Mouse (Mus musculus) erythroblast, embryonic 14.5 days (primary cell): ENCODE data around the gene Cuedc2. TPM values are rescaled to one million over a fixed set of nuclear protein-coding genes. Genes with fewer than 3 reads are reported as not detected.
A peak's percentile ranks its signal among the peaks of the same experiment; 100 is the strongest.

Experiments
- H3K27me3 ChIP-seq: 2 replicates; pipeline ENCODE4 v1.6.1; 2012; ENCODE audit warnings: inconsistent platforms; ENCODE audit not compliant: control insufficient read depth
- H3K36me3 ChIP-seq: 2 replicates; pipeline ENCODE4 v1.6.1; 2012; ENCODE audit warnings: mild to moderate bottlenecking, inconsistent platforms; ENCODE audit not compliant: control insufficient read depth
- H3K4me1 ChIP-seq: 2 replicates; pipeline ENCODE4 v1.6.1; 2012; ENCODE audit warnings: inconsistent platforms; ENCODE audit not compliant: control insufficient read depth
- H3K4me3 ChIP-seq: replicated peaks from 2 replicates; pipeline ENCODE3; 2012; ENCODE audit warnings: moderate library complexity, mild to moderate bottlenecking, inconsistent platforms
- H3K9me3 ChIP-seq: 2 replicates; pipeline ENCODE4 v1.6.1; 2012; ENCODE audit warnings: low read length, inconsistent platforms, mixed read lengths; ENCODE audit not compliant: control insufficient read depth
- GATA1 ChIP-seq: IDR thresholded peaks from 2 replicates; pipeline ENCODE4 v1.6.1; 2012; ENCODE audit warnings: low read length, inconsistent platforms, mixed read lengths
- TAL1 ChIP-seq: IDR thresholded peaks from 3 replicates; pipeline ENCODE4 v1.6.1; 2012; ENCODE audit warnings: low read length, inconsistent platforms, mixed read lengths
- polyA plus RNA-seq: library from polyadenylated mRNA; stranded (reverse); fragments of >175 nt; gene quantifications from 2 replicates; pipeline ENCODE4 v1.2.3, GENCODE M21; 2012

Gene Cuedc2
- polyA plus RNA-seq, 1 experiment, result 15.7 TPM

DNA sequence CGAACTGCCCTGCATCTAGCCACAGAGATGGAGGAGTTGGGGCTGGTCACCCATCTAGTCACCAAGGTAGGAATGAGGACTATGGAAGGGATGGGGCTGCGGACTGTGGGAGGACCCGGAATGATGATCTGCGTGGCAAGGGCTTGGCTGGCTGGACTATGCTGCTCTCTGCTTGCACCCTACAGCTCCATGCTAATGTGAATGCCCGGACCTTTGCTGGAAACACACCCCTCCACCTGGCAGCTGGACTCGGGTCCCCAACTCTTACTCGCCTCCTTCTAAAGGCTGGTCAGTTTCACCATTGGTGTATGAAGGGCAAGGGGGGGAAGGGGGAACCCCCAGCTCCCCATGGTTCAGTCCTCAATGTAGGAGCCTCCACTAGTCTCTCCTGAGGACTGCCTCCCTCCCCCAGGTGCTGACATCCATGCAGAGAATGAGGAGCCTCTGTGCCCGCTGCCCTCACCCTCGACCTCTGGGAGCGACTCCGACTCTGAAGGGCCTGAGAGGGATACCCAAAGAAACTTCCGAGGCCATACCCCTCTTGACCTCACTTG, 28.1 kb downstream of the Cuedc2 start:
- Histone ChIP-seq H3K27me3 (peaks cover 6% of the 10 kb centered on the region; the same call in 1 of the 2 replicates), H3K9me3 (no peaks in the 10 kb centered on the region), H3K36me3 (peaks cover 72% of the 10 kb centered on the region), H3K4me1 (peaks cover 91% of the 10 kb centered on the region), H3K4me3 (no peak overlapping the region)
- no peak for TF ChIP-seq TAL1
- TF ChIP-seq GATA1, result no peak

DNA sequence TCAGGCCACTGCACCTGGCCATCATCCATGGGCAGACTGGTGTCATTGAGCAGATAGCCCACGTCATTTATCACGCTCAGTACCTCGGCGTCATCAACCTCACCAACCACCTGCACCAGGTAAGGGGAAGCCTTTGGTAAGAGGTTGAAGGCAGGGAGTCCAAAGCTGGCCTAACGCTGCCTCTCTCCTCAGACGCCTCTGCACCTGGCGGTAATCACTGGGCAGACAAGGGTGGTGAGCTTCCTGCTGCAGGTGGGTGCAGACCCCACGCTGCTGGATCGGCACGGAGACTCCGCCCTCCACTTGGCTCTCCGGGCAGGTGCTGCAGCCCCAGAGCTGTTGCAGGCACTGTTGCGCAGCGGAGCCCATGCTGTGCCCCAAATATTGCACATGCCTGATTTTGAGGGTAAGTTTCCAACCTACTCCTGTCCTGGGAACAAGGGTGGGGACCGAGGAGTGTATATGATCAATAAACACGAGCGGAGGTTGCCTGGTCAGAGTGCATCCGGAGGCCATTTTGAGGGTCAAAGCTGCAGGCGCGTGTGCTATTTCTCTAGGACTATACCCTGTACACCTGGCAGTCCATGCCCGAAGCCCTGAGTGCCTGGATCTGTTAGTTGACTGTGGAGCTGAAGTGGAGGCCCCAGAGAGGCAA, 28.7 kb downstream of the Cuedc2 start:
- Histone ChIP-seq H3K4me3 (no peak overlapping the region), H3K36me3 (peaks cover 72% of the 10 kb centered on the region), H3K27me3 (peaks cover 4% of the 10 kb centered on the region; the same call in 1 of the 2 replicates), H3K9me3 (no peaks in the 10 kb centered on the region), H3K4me1 (peaks cover 91% of the 10 kb centered on the region)
- TF ChIP-seq TAL1 (no peak), GATA1 (no peak)

DNA sequence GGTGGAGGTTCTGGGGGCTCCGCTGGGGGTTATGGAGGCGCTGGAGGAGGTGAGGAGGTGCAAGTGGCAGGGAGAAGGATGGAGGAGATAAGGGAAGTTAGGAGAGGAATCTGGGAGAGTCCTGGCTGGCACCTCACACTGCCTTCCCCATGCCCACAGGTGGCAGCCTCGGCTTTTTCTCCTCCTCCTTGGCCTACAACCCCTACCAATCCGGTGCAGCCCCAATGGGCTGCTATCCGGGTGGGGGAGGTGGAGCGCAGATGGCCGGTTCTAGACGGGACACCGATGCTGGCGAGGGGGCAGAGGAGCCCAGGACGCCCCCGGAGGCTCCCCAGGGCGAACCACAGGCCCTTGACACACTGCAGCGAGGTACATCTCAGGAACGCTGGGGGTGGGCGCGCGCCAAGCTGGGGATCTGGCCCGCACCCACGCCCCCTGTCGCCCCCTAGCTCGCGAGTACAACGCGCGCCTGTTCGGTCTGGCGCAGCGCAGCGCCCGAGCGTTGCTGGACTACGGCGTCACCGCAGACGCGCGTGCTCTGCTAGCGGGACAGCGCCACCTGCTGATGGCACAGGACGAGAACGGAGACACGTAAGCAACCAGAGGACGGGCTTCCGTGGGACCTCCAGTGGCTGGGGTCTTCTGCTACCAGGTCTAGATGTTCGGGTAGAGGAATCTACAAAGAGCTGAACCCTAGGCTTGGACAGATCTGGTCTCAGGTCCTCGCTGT, 29.6 kb downstream of the Cuedc2 start:
- peaks cover 91% of the 10 kb centered on the region for H3K4me1 ChIP-seq
- peaks cover 72% of the 10 kb centered on the region for H3K36me3 ChIP-seq
- no peaks in the 10 kb centered on the region for H3K9me3 ChIP-seq
- H3K27me3 ChIP-seq, result no peaks in the 10 kb centered on the region; the same call in 1 of the 2 replicates
- H3K4me3 ChIP-seq, result peak overlapping the region; percentile 61
- TF ChIP-seq TAL1 (no peak), GATA1 (no peak)

DNA sequence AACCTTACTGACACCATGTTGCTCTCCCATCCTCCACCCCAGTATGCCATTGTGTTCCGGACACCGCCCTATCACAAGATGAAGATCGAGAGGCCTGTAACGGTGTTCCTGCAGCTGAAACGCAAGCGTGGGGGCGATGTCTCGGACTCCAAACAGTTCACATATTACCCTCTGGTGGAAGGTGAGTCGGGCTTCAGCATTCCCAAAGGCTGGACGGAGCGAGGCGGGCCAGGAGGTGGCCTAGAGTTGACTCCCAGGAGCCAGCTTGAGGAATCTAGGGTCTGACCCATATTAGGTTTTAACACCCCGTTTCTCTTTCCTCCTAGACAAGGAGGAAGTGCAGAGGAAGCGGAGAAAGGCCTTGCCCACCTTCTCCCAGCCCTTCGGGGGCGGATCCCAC, 30.2 kb downstream of the Cuedc2 start:
- TF ChIP-seq TAL1 (no peak), GATA1 (no peak)
- H3K4me3 ChIP-seq, result no peak overlapping the region
- no peaks in the 10 kb centered on the region for H3K9me3 ChIP-seq
- peaks cover 67% of the 10 kb centered on the region for H3K36me3 ChIP-seq
- H3K27me3 ChIP-seq, result no peaks in the 10 kb centered on the region
- H3K4me1 ChIP-seq, result peaks cover 91% of the 10 kb centered on the region

DNA sequence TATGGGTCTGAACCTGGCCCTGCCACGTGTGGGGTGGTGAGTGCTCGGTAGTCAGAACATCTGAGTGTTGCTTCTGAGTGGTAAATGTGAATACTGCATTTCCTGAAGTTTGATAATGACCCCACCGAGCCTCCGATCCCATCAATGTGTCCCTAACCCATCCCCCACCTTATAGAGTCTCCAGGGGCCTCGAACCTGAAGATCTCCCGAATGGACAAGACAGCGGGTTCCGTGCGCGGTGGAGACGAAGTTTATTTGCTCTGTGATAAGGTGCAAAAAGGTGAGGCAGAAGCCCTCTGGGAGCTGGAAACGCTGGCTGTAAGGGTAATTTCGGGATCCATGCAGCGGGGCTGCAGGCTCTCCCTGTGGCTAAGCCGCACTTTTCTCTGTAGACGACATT, 30.7 kb downstream of the Cuedc2 start:
- TF ChIP-seq GATA1 (no peak), TAL1 (no peak)
- no peak overlapping the region for H3K4me3 ChIP-seq
- H3K9me3 ChIP-seq, result no peaks in the 10 kb centered on the region
- H3K27me3 ChIP-seq, result no peaks in the 10 kb centered on the region
- H3K36me3 ChIP-seq, result peaks cover 62% of the 10 kb centered on the region
- peaks cover 85% of the 10 kb centered on the region for H3K4me1 ChIP-seq

DNA sequence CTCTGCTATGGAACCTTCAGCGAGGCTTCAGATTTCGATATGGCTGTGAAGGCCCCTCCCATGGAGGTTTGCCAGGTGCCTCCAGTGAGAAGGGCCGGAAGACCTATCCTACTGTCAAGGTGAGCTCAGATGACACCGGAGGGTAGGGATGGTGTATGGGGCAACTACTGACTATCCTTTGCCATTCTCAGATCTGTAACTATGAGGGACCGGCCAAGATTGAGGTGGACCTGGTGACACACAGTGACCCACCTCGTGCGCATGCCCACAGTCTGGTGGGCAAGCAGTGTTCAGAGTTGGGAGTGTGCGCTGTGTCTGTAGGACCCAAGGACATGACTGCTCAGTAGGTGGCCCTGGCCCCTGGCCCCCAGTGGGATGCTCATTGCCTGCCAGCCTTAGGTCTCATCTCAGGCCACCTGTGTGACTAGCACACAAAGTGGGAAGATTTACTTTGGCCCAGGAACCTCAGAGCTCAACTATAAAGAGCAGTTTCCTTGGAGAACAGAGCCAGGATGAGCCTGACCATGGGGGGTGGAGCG, 31.7 kb downstream of the Cuedc2 start:
- Histone ChIP-seq H3K4me3 (peak overlapping the region; percentile 93), H3K27me3 (peaks cover 4% of the 10 kb centered on the region; the same call in 1 of the 2 replicates), H3K9me3 (no peaks in the 10 kb centered on the region), H3K4me1 (peaks cover 77% of the 10 kb centered on the region), H3K36me3 (peaks cover 52% of the 10 kb centered on the region)
- TF ChIP-seq TAL1 (no peak), GATA1 (no peak)

DNA sequence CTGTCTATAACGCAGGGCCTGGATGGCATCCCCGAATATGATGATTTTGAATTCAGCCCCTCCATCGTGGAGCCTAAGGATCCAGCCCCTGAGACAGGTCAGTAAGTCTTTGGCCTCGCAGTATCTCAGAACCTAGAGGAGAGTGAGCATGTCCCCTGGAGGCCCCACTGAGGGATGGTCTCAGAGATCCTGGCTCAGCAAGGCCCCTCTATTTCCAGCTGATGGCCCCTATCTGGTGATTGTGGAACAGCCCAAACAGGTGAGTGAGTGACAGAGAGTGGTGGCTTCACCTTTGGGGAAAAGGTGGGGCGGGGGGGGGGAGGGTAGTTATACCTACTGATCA, 32.3 kb downstream of the Cuedc2 start:
- peaks cover 6% of the 10 kb centered on the region; the same call in 1 of the 2 replicates for H3K27me3 ChIP-seq
- no peak for TF ChIP-seq GATA1
- TF ChIP-seq TAL1, result no peak
- H3K4me3 ChIP-seq, result peak overlapping the region; percentile 93
- peaks cover 71% of the 10 kb centered on the region for H3K4me1 ChIP-seq
- no peaks in the 10 kb centered on the region for H3K9me3 ChIP-seq
- H3K36me3 ChIP-seq, result peaks cover 46% of the 10 kb centered on the region

DNA sequence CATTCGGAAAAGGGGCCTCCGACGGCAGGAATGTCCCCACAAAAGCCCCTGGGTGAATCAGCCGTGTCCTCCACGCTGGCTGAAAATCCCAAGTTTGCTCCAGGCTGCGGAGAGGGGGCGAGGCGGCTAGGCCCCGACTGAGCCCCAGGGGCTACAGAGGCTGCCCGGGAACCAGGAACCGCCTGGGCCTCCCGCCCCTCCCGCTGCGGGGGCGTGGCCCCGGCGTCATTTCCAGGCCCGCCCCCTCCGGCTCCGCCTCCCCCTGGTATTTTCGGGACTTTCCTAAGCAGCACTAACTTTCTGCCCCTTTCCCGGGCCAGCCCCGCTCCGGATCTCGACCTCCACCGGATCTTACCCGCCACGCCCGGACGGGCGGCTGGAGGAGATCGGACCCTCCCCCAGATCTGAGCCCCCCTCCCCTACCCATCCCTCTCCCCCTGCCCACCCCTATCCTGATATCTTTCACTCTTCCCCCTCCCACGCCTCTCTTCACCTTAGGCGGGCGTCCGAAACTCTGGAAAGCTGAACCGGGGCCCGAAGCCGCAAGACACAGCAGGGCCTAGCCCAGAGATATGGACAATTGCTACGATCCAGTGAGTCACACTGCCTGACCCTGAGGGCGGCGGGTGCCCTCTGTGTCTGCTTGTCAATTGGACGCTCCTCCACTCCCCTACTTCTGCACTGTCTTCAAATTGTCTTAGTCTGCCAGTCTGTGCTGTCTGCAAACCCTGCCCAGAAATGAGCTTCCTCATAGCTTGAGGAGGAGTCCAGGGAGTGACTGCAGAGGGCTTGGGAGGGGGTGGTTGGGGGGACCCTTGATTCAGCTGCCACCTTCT, 32.9 kb downstream of the Cuedc2 start:
- H3K4me3 ChIP-seq, result peak overlapping the region; percentile 93
- no peak for TF ChIP-seq GATA1

More for the DNA sequence above, 32.9 kb downstream of the Cuedc2 start:
- Histone ChIP-seq H3K27me3 (peaks cover 7% of the 10 kb centered on the region), H3K36me3 (peaks cover 40% of the 10 kb centered on the region), H3K4me1 (peaks cover 66% of the 10 kb centered on the region), H3K9me3 (no peaks in the 10 kb centered on the region)
